Mouse (Mus musculus): ENCODE measurements around the gene Cdc42ep3.

The Cdc42ep3 gene

GRCm38 (mm10) chr17:79285030-79285601 is 69.8 kb downstream of the Cdc42ep3 start:
- DNase-seq: no peak

Data from kidney, postnatal 25 days (tissue).